Mouse (Mus musculus) spleen, embryonic (tissue): ENCODE results near the gene Vps37b.

Experiments used
- CTCF ChIA-PET: fragments of 350-600 bp; sonication (Branson Sonifier 250); formaldehyde crosslinking; loops from one replicate; lab custom pipeline; 2022; lab: Charles Lee

Vps37b gene

GRCm38 (mm10) chr5:124025146-124025545 is 6.9 kb downstream of the Vps37b start:
- CTCF ChIA-PET: interaction anchor here (0.6 to 1.1 kb wide), 2 partner anchors 13 to 52 kb away, joined by 3 to 16 read pairs; no protein-coding TSS in a partner anchor

GRCm38 (mm10) chr5:124024677-124025076 is 7.4 kb downstream of the Vps37b start:
- CTCF ChIA-PET: interaction anchor here (0.6 to 1.3 kb wide), 2 partner anchors 10 to 14 kb away, joined by 5 to 16 read pairs; no protein-coding TSS in a partner anchor

DNA sequence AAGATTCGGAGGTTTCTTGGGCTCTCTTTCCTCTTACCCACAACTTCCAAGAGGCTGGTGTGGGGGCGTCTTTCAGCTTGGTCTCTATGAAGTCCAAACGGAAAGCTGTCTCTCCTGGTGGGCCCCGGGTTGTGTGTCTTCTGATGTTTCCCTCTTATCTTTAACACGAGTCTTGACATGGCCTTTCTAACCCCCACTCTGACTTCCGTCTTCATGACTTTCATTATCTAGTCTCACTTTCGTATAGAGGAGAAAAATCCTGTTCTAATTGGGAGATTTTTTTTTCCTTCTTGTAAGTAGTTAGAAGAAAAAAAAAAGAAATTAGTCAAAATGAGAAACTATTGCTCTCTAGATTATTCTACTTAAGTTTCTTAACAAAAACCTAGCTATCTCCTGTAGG is 9.7 kb downstream of the Vps37b start:
- CTCF ChIA-PET: interaction anchor here (0.6 to 1.4 kb wide), 2 partner anchors 11 to 346 kb away, joined by 4 to 5 read pairs; no protein-coding TSS in a partner anchor

GRCm38 (mm10) chr5:124021701-124022100 is 10.4 kb downstream of the Vps37b start:
- CTCF ChIA-PET: interaction anchor here (0.6 to 1.4 kb wide), 3 partner anchors 10 to 346 kb away, joined by 3 to 5 read pairs (median 4); no protein-coding TSS in a partner anchor

- CTCF ChIA-PET: interaction anchor here (0.7 to 1.4 kb wide), 2 partner anchors 10 to 15 kb away, joined by 3 to 5 read pairs; no protein-coding TSS in a partner anchor
These were observed 10.9 kb downstream of the Vps37b start for GRCm38 (mm10) chr5:124021148-124021547.

DNA sequence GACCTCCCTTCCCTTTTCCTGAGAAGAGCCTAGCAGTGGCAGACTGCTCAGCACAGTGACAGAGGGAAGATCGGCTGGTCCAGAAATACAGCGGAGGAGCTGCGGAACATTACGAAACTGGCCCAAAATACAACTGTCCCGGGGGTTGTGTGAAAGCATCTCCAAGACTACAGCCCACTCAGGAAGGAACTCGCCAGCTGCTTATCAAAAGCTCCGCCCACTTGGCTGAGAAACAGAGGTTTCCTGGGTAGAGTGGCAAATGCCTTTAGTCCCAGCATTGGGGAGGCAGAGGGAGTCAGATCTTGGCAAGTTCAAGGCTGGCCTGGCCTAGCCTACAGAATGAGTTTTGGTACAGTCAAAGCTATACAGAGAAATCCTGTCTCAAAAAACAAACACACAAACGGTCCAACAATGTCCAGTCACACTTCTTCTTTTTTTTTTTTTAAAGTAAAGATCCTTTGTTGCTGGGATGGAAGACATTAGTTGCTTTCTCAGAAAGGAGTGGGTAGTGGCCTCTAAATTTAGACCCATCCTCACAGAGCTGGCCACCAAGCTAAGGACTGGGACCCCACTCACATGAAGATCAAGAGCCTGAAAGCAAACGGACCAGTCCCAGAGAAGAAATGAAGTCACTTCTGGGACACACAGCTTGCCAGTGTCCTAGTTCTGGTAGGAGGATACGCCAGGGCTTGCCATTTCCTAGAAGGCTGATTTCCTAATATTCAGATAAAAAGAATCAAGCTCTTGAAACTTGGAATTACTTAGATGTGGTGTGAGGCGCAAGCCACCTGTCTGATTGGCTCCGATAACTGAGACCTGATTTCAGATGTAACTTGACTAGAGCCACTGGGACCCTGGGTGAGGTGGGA is 12.5 kb downstream of the Vps37b start:
- CTCF ChIA-PET: interaction anchor here (1.2 to 1.3 kb wide), 2 partner anchors 11 to 21 kb away, joined by 3 read pairs; no protein-coding TSS in a partner anchor

- CTCF ChIA-PET: interaction anchor here (1.2 to 1.9 kb wide), 3 partner anchors 12 to 20 kb away, joined by 3 to 4 read pairs (median 3); no protein-coding TSS in a partner anchor
These were observed 13.4 kb downstream of the Vps37b start for GRCm38 (mm10) chr5:124018651-124019050.

GRCm38 (mm10) chr5:124017941-124018340 is 14.1 kb downstream of the Vps37b start:
- CTCF ChIA-PET: interaction anchor here (0.5 to 1.9 kb wide), 2 partner anchors 14 to 22 kb away, joined by 4 read pairs; no protein-coding TSS in a partner anchor

- CTCF ChIA-PET: interaction anchor here (0.6 kb wide), 1 partner anchor 66 kb away, joined by 3 read pairs; no protein-coding TSS in a partner anchor
These were observed 15.7 kb downstream of the Vps37b start for GRCm38 (mm10) chr5:124016291-124016821.

DNA sequence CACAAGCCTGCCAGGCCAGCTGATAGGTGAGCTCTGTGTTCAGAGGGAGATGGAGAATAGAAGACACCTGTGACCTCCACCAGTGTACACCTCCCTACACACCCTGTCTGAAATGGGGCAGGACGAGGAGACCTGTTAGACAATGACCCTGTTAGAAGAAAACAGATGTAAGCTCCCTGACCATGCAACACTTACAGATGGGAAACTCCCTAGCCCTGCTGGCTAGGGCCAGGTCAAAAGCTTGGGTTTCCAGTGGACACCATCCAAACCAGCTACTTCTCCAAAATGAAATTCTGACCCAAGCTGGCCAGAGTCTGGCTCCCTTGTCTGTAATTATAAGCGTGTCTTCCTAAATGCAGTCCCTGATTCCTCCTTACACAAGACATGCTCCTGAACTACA is 16.3 kb downstream of the Vps37b start:
- CTCF ChIA-PET: interaction anchor here (1.2 kb wide), 1 partner anchor 8 kb away, joined by 5 read pairs; no protein-coding TSS in a partner anchor

GRCm38 (mm10) chr5:124014791-124015251 is 17.2 kb downstream of the Vps37b start:
- CTCF ChIA-PET: interaction anchor here (0.6 to 1.2 kb wide), 4 partner anchors 9 to 97 kb away, joined by 3 to 5 read pairs (median 4); no protein-coding TSS in a partner anchor

DNA sequence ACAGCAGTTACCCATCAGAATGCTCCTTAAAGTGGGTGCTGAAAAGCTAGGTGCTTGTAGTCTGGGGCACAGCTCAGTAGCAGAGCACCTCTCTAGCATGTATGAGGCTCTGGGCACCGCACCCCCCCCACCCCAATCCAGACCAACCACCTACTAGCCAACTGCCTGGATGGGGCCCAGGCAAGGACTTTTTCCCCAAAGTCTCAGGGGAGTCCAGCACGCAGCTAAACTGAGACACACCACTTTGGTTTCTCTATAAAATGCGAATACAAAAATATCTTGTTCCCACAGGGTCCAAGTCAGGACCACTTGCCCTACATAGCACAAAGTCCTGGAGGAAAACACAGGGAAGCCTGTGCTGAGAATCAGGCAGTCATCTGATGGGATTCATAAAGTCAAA is 17.9 kb downstream of the Vps37b start:
- CTCF ChIA-PET: interaction anchor here (0.6 to 0.8 kb wide), 4 partner anchors 13 to 97 kb away, joined by 3 to 4 read pairs (median 3); no protein-coding TSS in a partner anchor

DNA sequence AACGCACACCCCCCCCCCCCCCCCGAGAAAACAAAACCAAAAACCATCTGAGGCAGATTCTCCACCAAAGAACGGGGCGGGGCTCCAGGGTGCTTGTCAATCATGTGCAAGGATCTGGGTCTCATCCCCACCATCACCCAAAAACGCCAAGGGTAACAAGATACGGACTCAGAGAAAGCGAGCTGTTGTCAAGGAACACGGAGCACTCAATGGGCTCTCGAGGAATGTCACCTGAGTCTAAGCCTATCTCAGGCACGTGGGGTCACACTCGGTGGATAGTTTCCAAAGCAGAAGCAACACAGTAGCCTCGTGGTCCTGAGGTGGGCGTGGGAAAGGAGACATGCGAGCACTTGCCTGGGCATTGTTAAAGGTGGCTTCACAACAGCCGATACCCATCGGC is 18.3 kb downstream of the Vps37b start:
- CTCF ChIA-PET: interaction anchor here (0.6 to 0.9 kb wide), 4 partner anchors 14 to 91 kb away, joined by 3 read pairs; no protein-coding TSS in a partner anchor

GRCm38 (mm10) chr5:124012885-124013284 is 19.2 kb downstream of the Vps37b start:
- CTCF ChIA-PET: interaction anchor here (0.6 to 0.9 kb wide), 4 partner anchors 18 to 1024 kb away, joined by 3 to 17 read pairs (median 3); no protein-coding TSS in a partner anchor

DNA sequence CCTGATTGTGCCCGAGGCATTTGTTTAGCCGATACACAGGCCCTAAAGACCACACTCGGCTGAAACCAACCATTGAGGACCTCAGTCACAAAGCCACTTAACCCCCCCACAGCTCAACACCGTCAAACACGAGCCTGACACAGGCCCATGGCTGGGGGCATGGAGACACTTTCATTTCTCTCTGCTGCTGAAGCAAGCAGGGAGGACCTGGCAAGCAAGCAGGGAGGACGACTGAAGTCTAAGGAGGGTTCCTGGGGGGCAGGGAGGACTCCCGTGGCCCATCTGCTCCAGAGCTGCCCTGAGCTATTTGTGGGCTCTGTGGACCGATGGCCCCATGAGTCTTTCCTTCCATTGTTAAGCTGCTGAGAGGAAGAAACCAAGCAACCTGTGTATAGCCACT is 20.1 kb downstream of the Vps37b start:
- CTCF ChIA-PET: interaction anchor here (1.2 kb wide), 1 partner anchor 10 kb away, joined by 5 read pairs; no protein-coding TSS in a partner anchor

DNA sequence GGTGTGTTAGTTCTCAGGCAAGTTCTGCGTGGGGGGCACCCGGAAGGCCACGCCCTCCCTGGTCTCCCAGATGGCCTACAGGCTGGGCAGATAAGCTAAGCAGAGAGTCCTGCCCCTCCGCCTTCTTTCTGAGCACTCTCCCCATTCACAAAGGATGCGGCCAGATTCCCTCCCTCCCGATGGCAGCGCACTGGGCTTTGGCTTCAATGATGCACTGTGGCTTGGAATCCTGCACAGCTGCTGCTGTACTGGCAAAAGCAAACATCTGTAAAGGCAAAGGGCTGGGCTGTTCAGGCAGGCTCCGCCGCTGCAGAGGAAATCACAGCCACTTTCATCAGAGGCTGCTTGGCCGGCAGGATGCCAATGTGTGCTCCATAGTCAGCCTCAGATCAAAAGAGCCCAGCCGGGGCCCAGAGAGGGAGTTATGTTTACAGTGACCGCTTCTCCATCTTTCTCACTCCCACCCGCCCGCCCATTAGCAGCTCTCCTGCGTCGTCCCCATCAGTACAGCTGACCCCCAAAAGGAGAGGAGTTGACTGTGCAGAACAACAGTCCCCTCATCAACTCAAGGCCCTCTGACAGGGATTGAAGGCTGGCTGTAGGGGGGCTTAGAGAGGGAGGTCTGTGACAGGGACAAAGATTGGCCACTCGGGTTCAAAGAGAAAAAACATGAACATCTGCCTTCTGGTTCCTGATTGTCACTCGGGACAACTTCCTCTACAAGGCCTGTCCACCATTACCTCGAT is 21.0 kb downstream of the Vps37b start:
- CTCF ChIA-PET: interaction anchor here (1.2 kb wide), 1 partner anchor 11 kb away, joined by 5 read pairs; no protein-coding TSS in a partner anchor

DNA sequence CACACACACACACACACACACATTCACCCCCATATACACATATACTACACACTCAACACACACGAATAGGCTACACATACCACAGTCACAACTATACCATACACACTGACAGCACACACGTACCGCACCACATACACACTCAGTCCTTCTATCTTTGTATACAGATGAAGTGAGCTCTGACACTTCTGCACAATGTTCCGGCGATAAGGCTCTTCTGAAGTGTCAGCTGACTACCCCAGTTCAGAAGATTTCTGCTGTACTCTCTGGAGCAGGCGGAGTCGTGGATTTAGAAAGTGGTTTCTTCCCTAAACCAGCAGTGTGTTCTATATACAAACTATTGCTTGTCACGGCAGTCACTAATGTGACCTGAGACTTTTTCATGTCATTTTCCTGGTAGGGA is 22.0 kb downstream of the Vps37b start:
- CTCF ChIA-PET: no interaction called here

DNA sequence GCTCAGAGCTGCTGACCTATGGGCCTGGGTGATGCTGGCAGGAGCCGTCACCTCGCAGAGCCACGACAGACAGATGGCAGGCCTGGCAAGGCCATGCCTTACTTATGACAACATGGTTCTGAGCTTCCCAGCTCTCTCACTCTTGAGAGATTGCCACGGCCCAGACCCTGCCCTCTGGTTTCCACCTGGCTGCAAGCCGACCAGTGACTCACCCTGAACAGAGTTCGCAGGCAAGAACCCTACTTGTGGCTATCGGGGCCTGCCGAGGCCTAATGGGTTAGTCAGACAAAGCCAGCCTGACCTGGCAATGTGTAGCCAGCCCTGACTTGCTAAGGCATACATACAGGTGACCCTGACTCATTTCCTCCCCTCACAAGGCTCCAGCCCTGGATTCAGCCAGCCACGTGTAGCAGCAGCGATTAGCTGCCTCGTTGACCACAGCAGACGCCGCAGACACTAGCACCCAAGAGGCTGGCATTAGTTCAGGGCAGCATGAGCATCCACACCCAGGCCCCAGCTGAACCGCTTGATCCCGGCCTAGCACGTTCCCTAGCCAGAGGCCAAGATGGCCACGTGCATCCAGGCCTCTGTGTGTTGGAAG is 25.1 kb downstream of the Vps37b start:
- CTCF ChIA-PET: no interaction called here

GRCm38 (mm10) chr5:124006082-124006873 is 25.8 kb downstream of the Vps37b start:
- CTCF ChIA-PET: interaction anchor here (0.6 to 0.9 kb wide), 2 partner anchors 14 to 77 kb away, joined by 3 to 4 read pairs; no protein-coding TSS in a partner anchor
